Mouse (Mus musculus) ES-Bruce4 (cell line): ENCODE results near the gene Olfr654.
A peak's percentile ranks its signal among the peaks of the same experiment; 100 is the strongest.

ENCODE experiments used
- CTCF ChIP-seq: IDR thresholded peaks from one replicate; pipeline ENCODE4 v1.8.1; 2011; ENCODE audit warnings: low read depth, low read length
- POLR2A ChIP-seq: IDR thresholded peaks from one replicate; pipeline ENCODE4 v1.8.1; 2011; ENCODE audit warnings: low read length; ENCODE audit not compliant: insufficient read depth

GRCm38 (mm10) chr7:104603173-104603572 lies 16.3 kb downstream of the Olfr654 start:
- TF ChIP-seq POLR2A (no peak), CTCF (peak; percentile 79)
